Mouse (Mus musculus) lung, embryonic 14.5 days (tissue): Measurements from ENCODE around the gene Ddx19a. TPM values are rescaled to one million over a fixed set of nuclear protein-coding genes. Genes with fewer than 3 reads are reported as not detected.
A peak's percentile ranks its signal among the peaks of the same experiment; 100 is the strongest.
"Not testable (repeated sequence)": the region's sequence is repeated elsewhere in the genome, so short reads cannot be mapped to it uniquely, and the experiment has no call there.

Source experiments
- ATAC-seq: fragments of 200-750 bp; cut with Nextera tagmentation; 2 replicates; pipeline ENCODE4 v1.8.0; 2017; ENCODE audit warnings: mild to moderate bottlenecking, moderate TSS enrichment, moderate library complexity; ENCODE audit not compliant: insufficient read depth
- DNase-seq: peaks from one replicate; pipeline ENCODE4 v3.0.0-alpha.2; 2015
- H3K27ac ChIP-seq: fragments of 300-500 bp; sonication (generic); 2 replicates; pipeline ENCODE4 v1.5.1; 2014; ENCODE audit warnings: low read depth, mild to moderate bottlenecking, moderate library complexity
- H3K27me3 ChIP-seq: fragments of 300-500 bp; sonication (generic); 2 replicates; pipeline ENCODE4 v1.6.1; 2014; ENCODE audit warnings: low read length, control low read depth; ENCODE audit not compliant: insufficient read depth
- H3K36me3 ChIP-seq: fragments of 300-500 bp; sonication (generic); 2 replicates; pipeline ENCODE4 v1.6.1; 2014; ENCODE audit warnings: control low read depth; ENCODE audit not compliant: insufficient read depth
- H3K4me1 ChIP-seq: fragments of 300-500 bp; sonication (generic); 2 replicates; pipeline ENCODE4 v1.6.1; 2014; ENCODE audit warnings: antibody characterized with exemption, control low read depth; ENCODE audit not compliant: insufficient read depth
- H3K4me2 ChIP-seq: fragments of 300-500 bp; sonication (generic); 2 replicates; pipeline ENCODE4 v1.6.1; 2014; ENCODE audit warnings: mild to moderate bottlenecking
- H3K4me3 ChIP-seq: fragments of 300-500 bp; sonication (generic); 2 replicates; pipeline ENCODE4 v1.5.1; 2014; ENCODE audit warnings: low read depth, low read length
- H3K9ac ChIP-seq: fragments of 300-500 bp; sonication (generic); 2 replicates; pipeline ENCODE4 v1.6.1; 2014
- H3K9me3 ChIP-seq: fragments of 300-500 bp; sonication (generic); 2 replicates; pipeline ENCODE4 v1.6.1; 2016; ENCODE audit warnings: low read depth, low read length, control low read depth
- CTCF ChIP-seq: IDR thresholded peaks from 2 replicates; pipeline ENCODE4 v1.5.1; 2016; ENCODE audit warnings: antibody characterized with exemption, low read depth
- WGBS: fragments of 180-500 bp; shearing (Covaris S2); extraction: QIAGEN DNeasy Blood & Tissue Kit; methylation state at CpG from one replicate; pipeline ENCODE4 v1.1.7; 2014; 5-methylcytosine and 5-hydroxymethylcytosine counted together
- polyA plus RNA-seq: library from polyadenylated mRNA; unstranded; fragments of >200 nt; fragmentation: Nextera tagmentation; extraction: Ambion mirVana; gene quantifications from 2 replicates; pipeline ENCODE4 v1.2.1, GENCODE M21; 2014

Gene Ddx19a
- polyA plus RNA-seq, 1 experiment from 2014 or later: 19.1 TPM

DNA sequence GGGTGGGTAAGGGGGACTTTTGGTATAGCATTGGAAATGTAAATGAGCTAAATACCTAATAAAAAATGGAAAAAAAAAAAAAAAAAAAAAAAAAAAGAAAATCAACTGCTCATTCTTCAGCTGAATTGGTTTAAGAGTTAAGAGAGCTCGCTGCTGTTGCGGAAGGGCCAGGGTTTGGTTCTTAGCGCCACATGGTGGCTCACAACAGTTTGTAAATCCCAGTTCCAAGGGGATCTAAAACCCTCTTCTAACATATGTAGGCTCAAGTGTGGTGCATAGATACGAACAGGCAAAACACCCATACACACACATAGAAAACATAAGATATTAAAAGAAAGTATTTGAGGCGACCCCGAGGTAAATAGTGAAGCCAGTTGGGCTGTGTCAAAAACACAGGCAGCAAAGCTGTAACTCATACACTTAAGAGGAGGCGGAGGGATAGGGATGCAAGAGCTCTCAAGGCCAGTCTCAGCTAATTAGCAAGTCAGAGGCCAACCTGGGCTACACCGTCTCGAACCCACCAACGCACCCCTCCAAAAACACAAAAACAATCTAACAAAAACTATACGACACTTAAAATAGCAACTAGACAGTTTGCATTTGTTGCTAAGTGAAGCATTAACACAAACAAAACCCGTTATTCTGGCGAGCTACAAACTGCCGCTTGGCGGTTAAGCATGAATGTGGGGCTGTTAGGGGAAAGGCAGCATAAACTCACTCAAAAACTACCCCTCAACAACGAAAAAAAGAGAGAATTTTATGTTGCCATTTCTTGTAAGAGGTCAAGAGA is 764 bp downstream of the Ddx19a start:
- Histone ChIP-seq H3K9ac (peak overlapping the region; percentile 75), H3K36me3 (peaks cover 18% of the 10 kb centered on the region), H3K27me3 (no peaks in the 10 kb centered on the region), H3K4me1 (no peaks in the 10 kb centered on the region), H3K9me3 (no peaks in the 10 kb centered on the region), H3K27ac (peak overlapping the region; percentile 82), H3K4me2 (peak overlapping the region; percentile 62), H3K4me3 (peak overlapping the region; percentile 82)
- TF ChIP-seq CTCF: no peak
- WGBS: 32% methylated on average over 16 of the region's 16 CpGs
- peak; percentile 9 for DNase-seq
- no peak for ATAC-seq

DNA sequence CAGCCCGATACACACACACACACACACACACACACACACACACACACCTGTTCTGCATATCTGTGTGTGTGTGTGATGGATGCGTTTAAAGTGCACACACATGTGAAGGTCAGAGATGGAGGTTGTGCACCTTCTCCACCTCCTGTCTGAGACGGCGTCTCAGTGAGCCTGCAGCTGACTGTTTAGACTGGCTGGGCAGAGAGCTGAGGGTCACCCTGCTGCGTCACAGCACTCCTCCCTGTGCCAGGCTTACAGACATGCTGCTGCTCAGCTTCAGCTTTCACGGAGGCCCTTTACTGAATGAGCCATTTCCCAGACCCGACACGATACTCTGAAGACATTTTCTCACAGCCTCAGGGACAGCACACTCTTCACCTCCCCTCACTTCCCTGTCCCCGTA is 7.6 kb downstream of the Ddx19a start:
- no peak for ATAC-seq
- no peaks in the 10 kb centered on the region for H3K4me1 ChIP-seq

DNA sequence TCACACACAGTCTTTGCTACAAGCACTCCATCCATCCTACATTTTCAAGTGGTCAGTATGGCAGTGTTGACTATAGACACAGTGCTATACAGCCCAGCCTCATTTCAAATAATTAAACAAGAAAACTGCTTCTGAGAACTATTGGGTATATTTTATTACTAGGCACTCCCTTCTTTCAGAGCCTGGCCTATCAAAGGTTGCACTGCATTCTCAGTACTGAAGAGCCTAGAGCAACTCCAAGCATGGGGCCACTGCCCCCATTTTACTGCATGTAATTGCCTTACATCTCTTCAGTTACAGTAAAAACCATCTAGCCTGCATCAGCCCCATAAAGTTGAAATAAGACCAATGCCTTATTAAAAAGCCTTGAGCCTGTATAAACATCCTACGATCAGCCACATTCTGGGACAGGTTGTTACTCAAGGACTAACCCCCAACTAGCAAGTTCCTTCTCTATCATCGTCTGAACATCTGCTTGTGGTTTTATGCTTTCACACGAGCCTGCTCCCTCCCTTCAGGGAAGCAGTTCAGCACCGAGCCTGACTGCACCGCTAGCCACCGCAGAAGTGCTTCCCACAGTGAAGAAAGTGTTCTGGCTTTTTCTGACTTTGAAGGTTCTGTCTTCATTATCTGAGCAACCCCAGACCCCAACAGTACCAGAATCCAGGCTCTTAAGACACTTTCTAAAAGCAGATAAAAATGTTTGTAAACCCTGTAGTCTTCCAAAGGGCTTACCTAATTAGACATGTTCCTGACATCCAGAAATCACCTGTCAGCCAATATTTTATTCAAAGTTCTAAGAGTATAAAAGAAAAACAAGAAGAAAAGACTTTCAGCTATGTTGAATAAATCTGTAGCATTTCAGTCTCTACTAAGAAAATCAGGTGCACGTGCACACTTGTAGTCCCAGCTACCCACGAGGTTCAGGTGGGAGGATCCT is 9.5 kb downstream of the Ddx19a start:
- no peak for ATAC-seq
- H3K4me3 ChIP-seq: no peak overlapping the region
- no peak for DNase-seq
- H3K27ac ChIP-seq: no peak overlapping the region
- no peak overlapping the region for H3K9ac ChIP-seq
- H3K4me2 ChIP-seq: no peak overlapping the region
- 81% methylated on average over 8 of the region's 8 CpGs for WGBS
- peaks cover 93% of the 10 kb centered on the region for H3K36me3 ChIP-seq
- no peaks in the 10 kb centered on the region for H3K27me3 ChIP-seq
- no peaks in the 10 kb centered on the region for H3K9me3 ChIP-seq
- H3K4me1 ChIP-seq: no peaks in the 10 kb centered on the region
- TF ChIP-seq CTCF: no peak

More for the DNA sequence above, 7.6 kb downstream of the Ddx19a start:
- H3K36me3 ChIP-seq: peaks cover 79% of the 10 kb centered on the region
- H3K9ac ChIP-seq: no peak overlapping the region
- 65% methylated on average over 9 of the region's 9 CpGs for WGBS
- H3K27ac ChIP-seq: no peak overlapping the region
- H3K4me2 ChIP-seq: no peak overlapping the region
- no peaks in the 10 kb centered on the region for H3K27me3 ChIP-seq
- H3K9me3 ChIP-seq: no peaks in the 10 kb centered on the region
- no peak for TF ChIP-seq CTCF
- H3K4me3 ChIP-seq: no peak overlapping the region
- no peak for DNase-seq

DNA sequence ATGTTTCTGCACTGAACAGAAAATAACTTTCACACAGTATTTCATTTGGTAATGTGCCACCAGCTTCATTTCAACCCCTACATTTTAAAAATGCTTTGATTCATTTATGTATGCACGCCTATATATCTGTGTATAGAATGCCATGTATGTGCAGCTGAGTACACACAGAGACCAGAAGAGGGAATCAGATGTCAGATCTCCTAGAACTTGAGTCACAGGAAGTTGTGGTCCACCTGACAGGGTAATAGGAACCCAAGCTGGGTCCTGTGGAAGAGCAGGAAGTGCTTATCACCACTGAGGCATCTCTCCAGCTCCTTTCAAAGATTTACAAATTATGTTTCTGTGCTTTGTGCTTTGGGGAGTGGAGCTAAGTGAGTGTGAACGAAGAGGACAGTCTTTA is 16.3 kb downstream of the Ddx19a start:
- Histone ChIP-seq H3K9me3 (no peaks in the 10 kb centered on the region), H3K4me2 (no peak overlapping the region)
- ATAC-seq: no peak

DNA sequence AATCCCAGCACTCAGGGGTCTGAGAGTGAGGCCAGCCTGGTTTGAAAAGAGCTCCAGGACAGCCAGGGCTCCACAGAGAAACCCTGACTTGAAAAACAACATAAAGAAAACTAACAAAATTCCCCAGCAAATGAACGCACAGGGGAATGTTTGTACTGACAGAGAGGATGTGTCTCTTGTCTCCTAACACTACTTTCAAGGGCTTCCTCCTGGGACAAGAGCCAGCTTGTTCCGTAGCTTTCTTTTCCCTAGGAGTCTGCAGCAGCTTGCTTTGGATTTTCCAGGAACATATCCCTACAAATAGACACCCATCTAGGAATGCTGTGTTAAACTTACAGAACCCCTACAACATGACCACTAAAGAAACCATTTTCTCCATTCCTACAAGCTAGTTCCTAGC is 19.6 kb downstream of the Ddx19a start:
- peak; percentile 41 for DNase-seq
- ATAC-seq: peak; percentile 62; the same call in 1 of the 2 replicates
- H3K36me3 ChIP-seq: peaks cover 71% of the 10 kb centered on the region
- H3K27me3 ChIP-seq, H3K9me3 ChIP-seq, H3K4me3 ChIP-seq, H3K9ac ChIP-seq, H3K27ac ChIP-seq, H3K4me2 ChIP-seq, H3K4me1 ChIP-seq: not testable (repeated sequence)
- 54% methylated on average over 2 of the region's 2 CpGs for WGBS

More for the DNA sequence above, 16.3 kb downstream of the Ddx19a start:
- no peak for TF ChIP-seq CTCF
- H3K36me3 ChIP-seq: peaks cover 77% of the 10 kb centered on the region
- no peaks in the 10 kb centered on the region for H3K4me1 ChIP-seq
- WGBS: 81% methylated on average over 2 of the region's 2 CpGs
- H3K27ac ChIP-seq: no peak overlapping the region
- no peak overlapping the region for H3K9ac ChIP-seq
- H3K27me3 ChIP-seq: no peaks in the 10 kb centered on the region
- no peak overlapping the region for H3K4me3 ChIP-seq
- DNase-seq: no peak

DNA sequence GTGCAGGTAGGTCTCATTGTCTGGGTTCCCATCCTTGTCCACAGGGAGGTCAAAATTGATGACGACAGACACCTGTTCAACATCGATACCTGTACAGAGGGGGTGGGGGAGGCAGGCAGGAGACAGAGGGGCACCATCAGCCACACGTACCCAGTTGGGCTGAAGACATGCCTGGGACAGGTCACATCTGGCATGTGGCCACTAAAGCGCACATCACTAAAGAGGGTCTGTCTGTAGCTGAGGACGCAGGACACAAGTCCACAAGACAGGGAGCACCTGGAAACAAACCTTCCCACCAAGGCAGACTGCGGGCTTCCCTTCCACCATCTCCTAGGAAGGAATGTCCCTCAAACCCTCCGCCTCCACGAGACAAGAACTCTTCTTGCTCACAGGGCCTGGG is 21.1 kb downstream of the Ddx19a start:
- 90% methylated on average over 8 of the region's 8 CpGs for WGBS
- not testable (repeated sequence) for H3K4me2 ChIP-seq, H3K27me3 ChIP-seq, H3K9me3 ChIP-seq, ATAC-seq, H3K4me1 ChIP-seq, H3K9ac ChIP-seq, H3K27ac ChIP-seq, DNase-seq, H3K4me3 ChIP-seq
- peaks cover 59% of the 10 kb centered on the region for H3K36me3 ChIP-seq
